Mouse (Mus musculus): ENCODE results near the gene Mepce. TPM values are rescaled to one million over a fixed set of nuclear protein-coding genes. Genes with fewer than 3 reads are reported as not detected.
A peak's percentile ranks its signal among the peaks of the same experiment; 100 is the strongest.
"Not testable (repeated sequence)": the region's sequence is repeated elsewhere in the genome, so short reads cannot be mapped to it uniquely, and the experiment has no call there.

The Mepce gene
- total and polyA plus RNA-seq, 3 experiments, result 58.7 to 74.2 TPM; not detected in 1

DNA sequence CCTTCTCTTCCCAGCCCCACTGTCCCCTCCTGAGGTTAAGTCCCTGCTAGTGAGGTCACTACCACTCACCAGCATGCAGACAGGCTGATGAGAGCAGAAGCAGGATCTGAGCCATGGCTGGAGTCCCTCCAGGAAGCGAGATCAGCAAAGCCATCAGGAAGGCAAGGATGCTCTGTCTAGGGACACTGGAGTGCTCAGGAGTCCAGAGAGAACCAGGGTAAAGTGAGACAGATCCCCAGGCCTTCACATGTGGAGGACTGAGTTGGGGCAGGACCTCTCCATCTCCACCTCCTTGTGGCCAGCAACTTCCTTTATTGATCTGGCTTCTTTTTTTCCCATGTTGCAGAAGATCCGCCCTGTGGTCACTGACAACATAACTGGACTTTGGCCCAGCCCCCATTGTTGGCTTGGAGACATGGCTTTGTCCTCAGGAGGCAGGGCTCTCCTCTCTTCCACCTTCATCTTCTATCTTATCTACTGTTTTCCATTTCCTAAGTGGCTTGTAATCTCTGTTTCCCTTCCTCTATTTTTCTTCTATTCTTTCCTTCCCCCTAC lies 48.6 kb upstream of the Mepce start, which contains the start of gene Pilra:
Gene Pilra (minus strand): TSS at position 316 of the 555 bp plus-strand sequence.
- 0 out of 4 replicates have a peak, but pooled peaks of 1 of the 2 experiments have one; percentile 19 for TF ChIP-seq EP300 (IDR thresholded peaks at IDR 0.05; ENCODE audit: low read depth in 1 of 2, low read length in 2 of 2)
- not testable (repeated sequence) for H3K27me3 ChIP-seq (ENCODE audit: control insufficient read depth in 1 of 2, insufficient read depth in 2 of 2, low read length in 2 of 2); H3K79me2 ChIP-seq (ENCODE audit: control insufficient read depth, insufficient read depth, low read length, poor library complexity); H3K36me3 ChIP-seq (ENCODE audit: control insufficient read depth in 1 of 2, insufficient read depth in 2 of 2, low read length in 2 of 2); H3K9me3 ChIP-seq (replicated peaks; ENCODE audit: insufficient read depth, low read length); DNase-seq (ENCODE audit: low read depth, low spot score); H3K4me3 ChIP-seq (ENCODE audit: control insufficient read depth in 1 of 2, insufficient read depth in 1 of 2, low read depth in 2 of 2, low read length in 2 of 2); H3K9ac ChIP-seq (ENCODE audit: control insufficient read depth, low read depth, low read length, poor library complexity, severe bottlenecking)
- Histone ChIP-seq H3K27ac (ENCODE audit: control insufficient read depth, low read depth, low read length) (peak within 1 kb of the TSS; percentile 5; the same call in 1 of the 2 replicates), H3K4me1 (ENCODE audit: control insufficient read depth in 1 of 2, insufficient read depth in 2 of 2, low read length in 2 of 2) (peaks cover 0 to 12% of the 10 kb centered on the region in 2 experiments; a peak in 2 of 4 replicates)

DNA sequence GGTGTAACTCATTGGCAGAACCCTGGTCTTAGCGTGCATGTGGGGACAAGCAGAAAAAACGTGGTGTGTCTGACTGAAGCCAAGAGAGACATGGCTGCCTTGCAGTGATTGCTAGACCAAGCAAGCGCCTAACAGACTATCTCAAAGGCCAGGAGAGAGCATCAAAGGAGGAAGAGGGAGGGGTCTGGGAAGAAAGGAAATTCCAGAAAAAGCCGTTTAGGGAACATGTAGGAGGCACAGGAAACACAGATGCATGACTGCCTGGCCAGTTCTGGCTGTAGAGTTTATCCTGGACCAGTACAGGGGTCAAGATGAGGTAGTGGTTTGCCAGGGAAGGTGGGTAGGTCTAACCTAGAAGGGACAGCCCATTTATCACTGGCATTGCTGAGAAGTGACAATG lies 46.0 kb upstream of the Mepce start:
- TF ChIP-seq CHD2 (IDR thresholded peaks at IDR 0.05; ENCODE audit: low read length), result no peak
- no peak for TF ChIP-seq SIN3A (IDR thresholded peaks at IDR 0.05; ENCODE audit: low read length)
- no peak for TF ChIP-seq ZKSCAN1 (IDR thresholded peaks at IDR 0.05; ENCODE audit: low read depth, low read length)
- no peak for TF ChIP-seq MAZ (IDR thresholded peaks at IDR 0.05; ENCODE audit: low read depth, low read length)
- TF ChIP-seq EP300 (IDR thresholded peaks at IDR 0.05; ENCODE audit: low read depth in 1 of 2, low read length in 2 of 2), result no peak
- TF ChIP-seq MAFK (IDR thresholded peaks at IDR 0.05; ENCODE audit: borderline replicate concordance, low read depth, low read length), result no peak
- TF ChIP-seq JUND (IDR thresholded peaks at IDR 0.05; ENCODE audit: low read depth, low read length), result no peak
- TF ChIP-seq ETS1 (IDR thresholded peaks at IDR 0.05; ENCODE audit: low read depth, low read length), result no peak
- no peak for TF ChIP-seq TCF12 (IDR thresholded peaks at IDR 0.05; ENCODE audit: low read depth, low read length)
- TF ChIP-seq HCFC1 (IDR thresholded peaks at IDR 0.05; ENCODE audit: low read depth, low read length), result no peak
- TF ChIP-seq BHLHE40 (IDR thresholded peaks at IDR 0.05; ENCODE audit: borderline replicate concordance, low read depth, low read length), result no peak
- no peak for TF ChIP-seq POLR2AphosphoS5 (IDR thresholded peaks at IDR 0.05; ENCODE audit: borderline replicate concordance, low read depth, low read length)
- no peak for TF ChIP-seq TBP (IDR thresholded peaks at IDR 0.05; ENCODE audit: low read depth, low read length)
- TF ChIP-seq NRF1 (IDR thresholded peaks at IDR 0.05; ENCODE audit: insufficient read depth, low read depth, low read length, poor library complexity, severe bottlenecking), result no peak
- TF ChIP-seq GABPA (IDR thresholded peaks at IDR 0.05; ENCODE audit: low read depth, low read length), result no peak
- peaks cover 0 to 12% of the 10 kb centered on the region in 2 experiments; a peak in 2 of 4 replicates for H3K4me1 ChIP-seq (ENCODE audit: control insufficient read depth in 1 of 2, insufficient read depth in 2 of 2, low read length in 2 of 2)

More for the DNA sequence above, 46.0 kb upstream of the Mepce start:
- H3K27me3 ChIP-seq (ENCODE audit: control insufficient read depth in 1 of 2, insufficient read depth in 2 of 2, low read length in 2 of 2), result no peaks in the 10 kb centered on the region
- no peaks in the 10 kb centered on the region for H3K79me2 ChIP-seq (ENCODE audit: control insufficient read depth, insufficient read depth, low read length, poor library complexity)
- H3K9me3 ChIP-seq (replicated peaks; ENCODE audit: insufficient read depth, low read length), result no peaks in the 10 kb centered on the region
- H3K4me3 ChIP-seq (ENCODE audit: control insufficient read depth in 1 of 2, insufficient read depth in 1 of 2, low read depth in 2 of 2, low read length in 2 of 2), result no peak overlapping the region
- H3K9ac ChIP-seq (ENCODE audit: control insufficient read depth, low read depth, low read length, poor library complexity, severe bottlenecking), result no peak overlapping the region
- no peak overlapping the region for H3K27ac ChIP-seq (ENCODE audit: control insufficient read depth, low read depth, low read length)
- 0 out of 4 replicates have a peak, but pooled peaks cover 0 to 3% of the 10 kb centered on the region in 2 experiments for H3K36me3 ChIP-seq (ENCODE audit: control insufficient read depth in 1 of 2, insufficient read depth in 2 of 2, low read length in 2 of 2)
- DNase-seq (ENCODE audit: low read depth, low spot score), result no peak

Data from MEL (cell line).